Mouse (Mus musculus) midbrain, embryonic 12.5 days (tissue): ENCODE measurements around the gene Gp9. TPM values are rescaled to one million over a fixed set of nuclear protein-coding genes. Genes with fewer than 3 reads are reported as not detected.

ENCODE experiments used
- ATAC-seq: fragments of 200-750 bp; cut with Nextera tagmentation; 2 replicates; pipeline ENCODE4 v1.8.0; 2017; ENCODE audit warnings: low read depth, moderate TSS enrichment, moderate library complexity; ENCODE audit not compliant: low FRiP score
- H3K27ac ChIP-seq: fragments of 300-500 bp; sonication (generic); replicated peaks from 2 replicates; pipeline ENCODE4 v1.5.1; 2016; ENCODE audit warnings: mild to moderate bottlenecking
- H3K27me3 ChIP-seq: fragments of 300-500 bp; sonication (generic); 2 replicates; pipeline ENCODE4 v1.6.1; 2016; ENCODE audit warnings: mild to moderate bottlenecking
- H3K36me3 ChIP-seq: fragments of 300-500 bp; sonication (generic); 2 replicates; pipeline ENCODE4 v1.6.1; 2016
- H3K4me1 ChIP-seq: fragments of 300-500 bp; sonication (generic); 2 replicates; pipeline ENCODE4 v1.6.1; 2016
- H3K4me2 ChIP-seq: fragments of 300-500 bp; sonication (generic); replicated peaks from 2 replicates; pipeline ENCODE4 v1.6.1; 2016; ENCODE audit warnings: mild to moderate bottlenecking, moderate library complexity
- H3K4me3 ChIP-seq: fragments of 300-500 bp; sonication (generic); 2 replicates; pipeline ENCODE4 v1.5.1; 2016; ENCODE audit warnings: mild to moderate bottlenecking
- H3K9ac ChIP-seq: fragments of 300-500 bp; sonication (generic); replicated peaks from 2 replicates; pipeline ENCODE4 v1.6.1; 2016; ENCODE audit warnings: mild to moderate bottlenecking, moderate library complexity
- H3K9me3 ChIP-seq: fragments of 300-500 bp; sonication (generic); 2 replicates; pipeline ENCODE4 v1.6.1; 2016; ENCODE audit warnings: mild to moderate bottlenecking
- WGBS: fragments of 180-500 bp; shearing (Covaris S2); methylation state at CpG from one replicate; pipeline ENCODE4 v1.1.7; 2016; 5-methylcytosine and 5-hydroxymethylcytosine counted together
- polyA plus RNA-seq: library from polyadenylated mRNA; unstranded; fragments of >200 nt; fragmentation: Nextera tagmentation; extraction: Ambion mirVana; gene quantifications from 2 replicates; pipeline ENCODE4 v1.2.1, GENCODE M21; 2016

The Gp9 gene
- polyA plus RNA-seq, 1 experiment from 2014 or later = 1.7 TPM

DNA sequence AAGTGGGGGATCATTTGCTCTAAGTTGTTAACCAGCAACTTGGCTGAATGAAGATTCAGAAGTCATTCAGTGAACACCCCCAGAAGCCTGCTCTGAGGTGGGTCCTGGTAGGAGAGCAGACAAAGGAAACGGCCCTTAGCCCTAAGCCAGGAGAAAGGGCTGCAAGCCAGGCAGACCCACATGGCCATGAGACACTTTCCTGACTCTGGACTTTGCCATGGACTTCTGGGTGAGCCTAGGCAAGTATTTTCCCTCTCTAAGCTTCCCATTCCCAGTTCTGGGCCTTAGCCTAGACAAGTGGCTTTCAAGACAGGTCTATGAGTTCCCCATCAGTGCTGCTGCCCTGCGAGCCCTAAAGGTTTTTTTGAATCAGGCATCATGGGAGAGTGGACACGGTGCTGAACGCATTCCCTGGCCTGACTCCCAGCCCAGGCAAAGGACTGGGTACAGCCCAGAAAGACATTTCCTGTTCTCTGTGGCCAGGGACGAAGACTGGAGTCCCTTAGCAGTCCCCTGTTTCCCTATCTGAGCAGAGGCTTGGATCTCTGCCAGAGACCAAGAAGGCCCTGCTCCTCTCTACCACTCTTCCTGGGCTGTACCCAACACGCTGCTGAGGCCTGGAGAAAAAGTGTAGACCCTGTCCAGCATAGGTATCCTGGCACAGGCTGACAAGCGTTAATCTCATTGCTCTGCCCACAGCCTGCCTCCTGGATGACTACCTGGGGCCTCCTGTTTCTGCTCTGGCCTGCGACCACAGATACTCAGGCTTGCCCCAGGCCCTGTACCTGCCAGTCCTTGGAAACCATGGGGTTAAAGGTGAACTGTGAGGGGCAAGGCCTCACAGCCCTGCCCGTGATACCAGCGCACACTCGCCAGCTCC, 662 bp downstream of the Gp9 start:
- 79% methylated on average over 11 of the region's 11 CpGs for WGBS
- no peaks in the 10 kb centered on the region for H3K4me1 ChIP-seq
- H3K27me3 ChIP-seq = no peaks in the 10 kb centered on the region
- no peak overlapping the region for H3K9ac ChIP-seq
- H3K36me3 ChIP-seq = no peaks in the 10 kb centered on the region
- ATAC-seq = no peak
- no peak overlapping the region for H3K27ac ChIP-seq
- no peaks in the 10 kb centered on the region for H3K9me3 ChIP-seq
- no peak overlapping the region for H3K4me2 ChIP-seq
- no peak overlapping the region for H3K4me3 ChIP-seq

DNA sequence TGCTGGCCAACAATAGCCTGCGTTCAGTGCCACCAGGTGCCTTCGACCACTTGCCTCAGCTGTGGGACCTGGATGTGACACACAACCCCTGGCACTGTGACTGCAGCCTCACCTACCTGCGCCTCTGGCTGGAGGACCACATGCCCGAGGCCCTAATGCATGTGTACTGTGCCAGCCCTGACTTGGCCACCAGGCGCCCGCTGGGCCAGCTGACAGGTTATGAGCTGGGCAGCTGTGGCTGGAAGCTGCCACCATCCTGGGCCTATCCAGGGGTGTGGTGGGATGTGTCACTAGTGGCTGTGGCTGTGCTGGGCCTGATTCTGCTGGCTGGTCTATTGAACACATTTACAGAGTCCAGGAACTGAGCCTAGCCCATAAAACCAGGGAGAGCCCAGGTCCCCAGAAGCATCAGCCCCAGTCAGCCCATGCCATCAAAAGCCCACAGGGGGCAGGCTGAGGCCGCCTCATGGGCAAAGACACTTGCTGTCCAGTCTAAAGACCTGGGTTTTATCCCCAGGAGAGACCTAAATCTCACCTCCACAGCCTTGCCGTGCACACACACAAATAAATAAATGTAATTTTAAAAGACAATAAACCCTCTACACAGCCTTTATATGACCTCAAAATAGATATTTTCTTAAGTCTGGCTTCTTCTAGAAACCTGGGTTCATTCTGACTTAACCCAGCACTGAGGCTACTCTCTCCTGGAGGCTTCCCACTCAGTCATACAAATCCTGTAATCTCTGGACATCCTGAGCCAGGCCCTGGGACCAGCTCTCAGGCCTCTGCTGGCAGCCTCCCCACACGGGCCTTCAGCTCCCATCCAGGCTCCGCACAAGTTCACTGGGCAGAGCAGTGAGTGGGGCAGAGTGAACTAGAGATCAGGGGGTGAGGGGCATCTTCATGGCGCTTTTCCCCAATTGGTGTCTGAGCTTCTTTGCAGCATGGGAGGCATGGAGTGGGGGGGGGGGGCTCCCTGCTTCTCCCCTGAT, 1.6 kb downstream of the Gp9 start:
- Histone ChIP-seq H3K4me1 (no peaks in the 10 kb centered on the region), H3K27me3 (no peaks in the 10 kb centered on the region), H3K27ac (no peak overlapping the region), H3K9me3 (no peaks in the 10 kb centered on the region), H3K4me2 (no peak overlapping the region), H3K36me3 (no peaks in the 10 kb centered on the region), H3K4me3 (no peak overlapping the region), H3K9ac (no peak overlapping the region)
- no peak for ATAC-seq
- 81% methylated on average over 11 of the region's 11 CpGs for WGBS

DNA sequence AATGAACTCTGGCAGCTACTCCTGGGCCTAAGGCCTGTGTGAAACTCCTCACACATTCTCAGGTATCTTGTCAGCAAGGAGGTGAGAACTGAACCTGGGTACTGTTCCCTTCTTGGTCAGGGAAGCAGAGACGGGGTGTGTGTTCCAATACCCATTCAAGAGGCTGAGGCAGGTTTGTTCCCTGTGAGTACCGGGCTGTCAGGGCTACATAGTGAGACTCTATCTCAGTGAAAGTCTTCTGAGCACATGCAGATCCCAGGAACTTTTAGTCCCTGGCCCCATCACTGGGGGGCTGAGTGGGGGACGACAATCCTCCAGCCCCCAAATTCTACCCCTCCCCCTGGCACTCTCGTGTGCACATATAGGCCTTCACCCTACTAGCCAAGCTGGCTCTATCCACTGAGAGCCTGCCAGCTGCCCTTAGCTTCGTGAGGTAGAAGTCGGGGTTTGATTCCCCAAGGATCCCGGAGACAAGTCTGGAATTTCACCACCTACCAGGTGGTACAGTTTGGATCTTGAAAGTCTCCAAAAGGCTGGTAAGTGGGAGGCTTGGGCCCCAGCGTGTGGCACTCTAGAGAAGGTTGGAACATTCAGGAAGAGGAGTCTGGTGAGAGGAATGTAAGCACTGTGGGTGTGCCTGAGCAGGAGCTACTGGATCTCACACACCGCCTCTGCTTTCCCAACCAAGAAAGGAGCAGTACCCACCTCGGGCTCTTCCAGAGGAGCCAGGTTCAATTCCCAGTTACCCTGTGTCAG, 2.9 kb downstream of the Gp9 start:
- Histone ChIP-seq H3K36me3 (no peaks in the 10 kb centered on the region), H3K27me3 (no peaks in the 10 kb centered on the region), H3K9me3 (no peaks in the 10 kb centered on the region), H3K27ac (no peak overlapping the region), H3K4me2 (no peak overlapping the region), H3K9ac (no peak overlapping the region), H3K4me3 (no peak overlapping the region), H3K4me1 (no peaks in the 10 kb centered on the region)
- 86% methylated on average over 10 of the region's 10 CpGs for WGBS
- ATAC-seq = no peak

DNA sequence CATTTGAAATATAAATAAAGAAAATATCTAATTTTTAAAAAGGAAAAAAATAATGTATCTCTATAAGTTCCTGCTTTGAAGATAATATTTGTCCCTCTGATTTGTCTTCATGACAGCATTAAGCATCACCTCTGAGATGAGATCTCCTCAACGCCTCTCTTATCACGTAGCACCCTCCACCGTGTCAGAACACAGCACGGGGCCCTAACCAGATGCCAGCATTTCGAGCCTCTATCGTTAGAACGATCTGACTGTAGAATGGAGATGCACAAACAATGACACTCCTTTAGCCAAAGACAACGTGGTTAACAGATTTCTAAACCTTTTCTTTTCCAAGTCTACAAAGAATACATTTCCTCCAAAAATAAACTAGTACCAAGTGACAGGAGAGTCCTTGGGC, 6.2 kb downstream of the Gp9 start:
- H3K27ac ChIP-seq = no peak overlapping the region
- H3K4me1 ChIP-seq = peaks cover 3% of the 10 kb centered on the region; the same call in 1 of the 2 replicates
- no peaks in the 10 kb centered on the region for H3K9me3 ChIP-seq
- H3K9ac ChIP-seq = no peak overlapping the region
- no peak overlapping the region for H3K4me2 ChIP-seq
- H3K36me3 ChIP-seq = no peaks in the 10 kb centered on the region
- WGBS = 85% methylated on average over 8 of the region's 8 CpGs
- H3K27me3 ChIP-seq = no peaks in the 10 kb centered on the region
- ATAC-seq = no peak
- no peak overlapping the region for H3K4me3 ChIP-seq

DNA sequence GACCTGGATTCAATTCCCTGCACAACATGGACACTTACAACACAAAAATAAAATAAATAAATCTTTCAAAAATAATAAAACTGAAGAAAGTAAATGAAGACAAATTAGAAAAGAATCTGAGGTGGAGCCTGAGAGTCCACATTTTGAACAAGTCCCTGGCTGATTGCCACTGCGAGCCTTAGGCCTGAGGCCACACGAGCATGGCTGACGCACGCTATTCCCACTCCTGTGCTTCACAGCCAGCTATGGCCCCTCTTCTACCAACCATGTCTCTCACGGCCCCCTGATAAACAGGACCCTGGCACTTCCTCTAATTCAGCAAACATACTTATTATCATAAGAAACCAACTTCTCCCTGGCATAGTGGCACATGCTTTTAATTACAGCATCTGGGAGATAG, 8.7 kb downstream of the Gp9 start:
- H3K27me3 ChIP-seq = no peaks in the 10 kb centered on the region
- WGBS = 93% methylated on average over 5 of the region's 5 CpGs
- H3K4me2 ChIP-seq = no peak overlapping the region
- no peak overlapping the region for H3K27ac ChIP-seq
- H3K9ac ChIP-seq = no peak overlapping the region
- H3K4me1 ChIP-seq = peaks cover 11% of the 10 kb centered on the region
- H3K4me3 ChIP-seq = no peak overlapping the region
- H3K9me3 ChIP-seq = no peaks in the 10 kb centered on the region
- no peaks in the 10 kb centered on the region for H3K36me3 ChIP-seq
- no peak for ATAC-seq

DNA sequence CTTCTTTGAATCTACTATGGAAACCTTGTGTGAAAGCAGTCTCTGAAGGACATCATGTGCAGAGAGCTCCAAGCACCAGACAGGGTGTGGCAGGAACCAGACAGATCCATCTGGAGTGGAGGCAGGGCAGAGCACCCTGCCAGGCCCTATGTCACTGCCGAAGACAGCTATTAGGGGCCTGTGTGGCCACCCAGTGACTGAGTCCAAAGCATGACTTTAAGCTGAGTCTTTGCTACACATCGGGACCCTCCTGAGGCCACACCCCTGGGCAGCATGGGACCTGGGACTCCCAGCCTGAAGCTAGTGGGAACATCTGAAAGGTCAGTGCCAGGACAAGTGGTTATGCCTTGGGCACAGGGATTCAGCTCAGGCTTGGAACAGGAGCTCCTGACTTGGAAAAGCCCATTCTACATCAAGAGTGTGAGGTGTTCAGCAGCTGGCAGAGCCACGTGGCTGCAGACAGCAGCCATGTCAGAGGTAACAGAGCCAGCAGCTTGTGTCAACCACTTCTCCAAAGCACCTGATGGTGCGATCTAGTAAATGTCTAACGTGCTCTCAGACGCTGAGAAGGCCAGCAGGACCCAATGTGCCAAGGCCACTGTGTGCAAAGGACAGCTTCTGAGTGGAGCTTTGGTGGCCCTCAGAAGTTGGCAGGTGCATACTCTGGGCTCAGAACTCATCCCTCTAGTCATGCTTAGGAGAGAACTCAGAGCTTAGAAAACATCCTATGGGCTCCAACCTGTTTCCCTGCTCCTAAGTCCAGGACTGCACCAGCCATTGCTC, 9.4 kb downstream of the Gp9 start:
- peaks cover 5% of the 10 kb centered on the region for H3K36me3 ChIP-seq
- H3K9me3 ChIP-seq = no peaks in the 10 kb centered on the region
- H3K4me3 ChIP-seq = no peak overlapping the region
- no peak overlapping the region for H3K4me2 ChIP-seq
- no peak for ATAC-seq
- no peaks in the 10 kb centered on the region for H3K27me3 ChIP-seq
- no peak overlapping the region for H3K9ac ChIP-seq
- peaks cover 11% of the 10 kb centered on the region for H3K4me1 ChIP-seq
- WGBS = 86% methylated on average over 6 of the region's 6 CpGs
- H3K27ac ChIP-seq = no peak overlapping the region

DNA sequence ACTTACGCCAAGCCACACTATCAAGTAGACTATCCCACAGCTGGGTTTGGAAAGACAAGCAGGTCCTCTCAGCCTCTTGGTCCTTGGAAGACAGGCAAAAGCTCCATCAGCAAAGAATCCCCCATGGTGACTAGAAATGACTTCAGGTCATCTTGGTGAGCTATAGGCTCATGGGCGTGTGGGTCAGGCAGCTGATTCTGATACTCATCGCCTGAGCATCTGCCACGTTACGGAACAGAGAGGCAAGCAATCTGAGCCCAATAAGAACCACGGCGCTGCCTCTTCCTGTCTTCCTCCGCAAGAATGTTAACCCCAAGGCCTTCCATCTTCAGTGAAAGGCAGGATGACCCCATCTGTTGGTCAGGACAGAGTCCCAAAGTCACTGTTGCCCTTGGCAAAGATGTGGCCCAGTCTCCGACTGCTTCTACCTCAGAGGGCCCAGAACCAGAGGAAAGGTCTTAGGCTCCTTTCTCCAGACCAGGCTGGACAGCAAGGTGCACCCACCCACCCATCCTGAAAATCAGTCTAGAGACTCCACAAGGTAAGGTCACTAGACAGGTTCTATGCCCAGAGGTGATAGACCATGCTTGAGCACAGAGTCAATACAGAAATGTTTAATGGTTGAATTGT, 10.5 kb downstream of the Gp9 start:
- no peak overlapping the region for H3K9ac ChIP-seq
- WGBS = 96% methylated on average over 9 of the region's 9 CpGs
- H3K4me3 ChIP-seq = no peak overlapping the region
- H3K27ac ChIP-seq = no peak overlapping the region
- ATAC-seq = no peak
- no peaks in the 10 kb centered on the region for H3K9me3 ChIP-seq
- peaks cover 9% of the 10 kb centered on the region for H3K36me3 ChIP-seq
- no peaks in the 10 kb centered on the region for H3K27me3 ChIP-seq
- H3K4me2 ChIP-seq = no peak overlapping the region
- H3K4me1 ChIP-seq = peaks cover 11% of the 10 kb centered on the region

DNA sequence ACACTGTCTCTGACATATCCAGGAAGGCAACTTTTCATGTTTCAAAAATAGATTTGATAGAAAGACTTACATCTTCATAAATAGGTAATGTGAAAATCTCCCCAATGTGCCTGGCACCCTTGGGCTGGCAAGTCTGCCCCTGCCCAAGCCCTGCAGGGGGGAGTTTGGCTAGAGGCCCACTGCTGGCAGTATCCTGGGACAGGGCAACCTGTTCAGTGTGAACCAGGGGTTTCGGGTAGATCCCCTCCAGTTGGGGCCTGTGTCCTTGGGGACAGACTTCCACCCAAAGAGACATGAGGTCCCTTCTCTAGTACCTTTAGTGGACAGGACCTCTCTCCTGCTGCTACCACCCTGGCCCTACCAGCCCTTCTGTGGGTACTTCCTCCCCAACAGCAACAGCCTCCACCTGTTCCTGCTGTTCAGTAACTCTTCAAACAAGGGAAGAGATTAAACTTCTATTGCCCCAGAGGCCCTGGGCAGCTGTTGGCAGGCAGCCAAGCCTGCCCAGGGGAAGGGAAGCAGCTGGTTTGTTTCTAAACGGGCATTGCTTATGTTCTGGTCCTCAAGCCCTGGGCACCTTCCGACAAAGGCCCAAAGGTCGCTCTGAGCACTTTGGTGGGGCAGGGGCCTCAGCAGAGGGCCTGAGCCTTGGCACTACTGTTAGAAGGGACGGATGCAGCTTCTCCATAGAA, 11.2 kb downstream of the Gp9 start:
- no peak overlapping the region for H3K4me2 ChIP-seq
- peak overlapping the region; percentile 52 for H3K27ac ChIP-seq
- H3K27me3 ChIP-seq = no peaks in the 10 kb centered on the region
- H3K9ac ChIP-seq = no peak overlapping the region
- H3K36me3 ChIP-seq = peaks cover 9% of the 10 kb centered on the region
- no peaks in the 10 kb centered on the region for H3K9me3 ChIP-seq
- H3K4me3 ChIP-seq = no peak overlapping the region
- no peak for ATAC-seq
- WGBS = 64% methylated on average over 5 of the region's 5 CpGs
- peaks cover 11% of the 10 kb centered on the region for H3K4me1 ChIP-seq

DNA sequence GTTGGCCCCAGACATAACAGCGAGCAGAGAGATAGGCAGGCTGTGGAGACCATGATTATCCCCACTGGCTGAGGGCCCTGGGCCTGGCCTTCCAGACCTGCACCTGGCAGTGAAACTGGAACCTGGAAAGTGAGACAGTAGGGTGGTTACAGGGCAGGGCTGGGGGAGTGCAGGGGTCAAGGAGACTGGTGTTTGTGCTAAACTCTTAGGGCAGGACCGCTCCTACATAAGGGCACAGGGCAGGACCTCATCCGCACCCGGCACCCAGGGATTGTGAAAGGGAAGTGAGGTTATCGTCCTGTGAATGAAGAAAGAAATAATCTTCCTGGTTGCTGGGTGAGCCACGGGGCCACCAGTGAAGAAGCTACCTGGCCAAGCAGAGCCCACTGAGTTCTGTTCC, 11.9 kb downstream of the Gp9 start:
- Histone ChIP-seq H3K27ac (no peak overlapping the region), H3K9me3 (no peaks in the 10 kb centered on the region), H3K4me3 (no peak overlapping the region), H3K4me1 (peaks cover 11% of the 10 kb centered on the region), H3K27me3 (no peaks in the 10 kb centered on the region), H3K4me2 (no peak overlapping the region), H3K36me3 (peaks cover 9% of the 10 kb centered on the region), H3K9ac (no peak overlapping the region)
- no peak for ATAC-seq
- WGBS = 93% methylated on average over 6 of the region's 6 CpGs

DNA sequence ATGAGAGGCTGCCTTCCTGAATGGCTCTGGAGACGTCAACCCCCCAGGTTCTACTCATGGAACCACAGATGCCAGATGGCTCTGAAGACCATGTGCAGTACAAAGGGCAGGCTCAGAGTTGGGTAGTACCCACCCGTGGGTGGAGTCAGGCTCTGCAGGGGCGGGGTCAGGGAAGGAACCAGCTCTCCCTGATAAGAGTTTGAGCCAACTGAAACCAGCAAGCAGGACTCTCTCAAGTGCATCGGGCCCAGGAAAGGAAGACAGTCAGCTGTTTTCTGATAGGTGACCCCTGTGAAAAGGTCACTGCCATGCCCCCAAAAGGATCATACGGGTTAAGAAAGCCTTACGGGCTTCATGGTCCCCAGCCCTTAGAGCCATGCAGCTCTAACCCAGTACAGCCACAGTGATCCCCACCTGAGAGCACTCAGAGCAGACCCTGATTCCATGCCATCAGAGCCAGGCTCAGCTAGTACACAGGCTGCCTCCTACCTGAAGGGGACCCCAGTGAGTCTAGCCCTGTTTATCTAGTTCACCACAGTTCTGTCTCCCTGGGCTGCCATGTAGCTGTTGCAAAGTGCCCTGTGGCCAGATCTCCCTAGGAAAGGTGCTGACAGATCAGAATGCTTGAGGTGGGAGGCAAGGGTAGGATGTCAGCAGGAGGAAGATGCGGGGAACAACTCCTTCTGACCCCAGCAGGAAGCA, 13.1 kb downstream of the Gp9 start:
- Histone ChIP-seq H3K4me2 (no peak overlapping the region), H3K9me3 (no peaks in the 10 kb centered on the region), H3K4me3 (no peak overlapping the region), H3K36me3 (peaks cover 9% of the 10 kb centered on the region), H3K9ac (no peak overlapping the region), H3K27me3 (no peaks in the 10 kb centered on the region), H3K27ac (no peak overlapping the region), H3K4me1 (peaks cover 11% of the 10 kb centered on the region)
- no peak for ATAC-seq
- WGBS = 77% methylated on average over 7 of the region's 7 CpGs
